Mouse (Mus musculus): Measurements from ENCODE around the gene Cpne6. TPM values are rescaled to one million over a fixed set of nuclear protein-coding genes. Genes with fewer than 3 reads are reported as not detected.

The Cpne6 gene
- total and polyA plus RNA-seq, 3 experiments = 0.25 TPM; not detected in 2

DNA sequence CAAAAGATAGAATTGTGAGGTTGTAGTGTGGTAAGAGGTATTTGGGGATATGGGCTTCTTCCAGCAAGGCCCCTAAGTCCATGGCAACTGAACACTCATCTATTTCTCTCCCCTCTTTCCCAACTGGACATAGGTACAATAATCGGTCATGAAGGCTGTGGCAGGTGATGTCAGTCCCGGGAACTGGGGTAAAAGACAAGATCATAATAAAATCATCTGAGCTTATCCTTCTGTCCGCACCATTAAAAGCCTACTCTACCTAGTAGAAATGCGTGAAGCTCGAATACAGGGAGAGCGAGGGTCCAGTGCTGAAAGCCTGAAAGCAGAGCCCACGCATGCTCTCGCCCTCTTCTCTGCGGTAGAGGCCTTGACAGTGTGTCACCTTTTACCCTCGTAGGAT lies 30.6 kb upstream of the Cpne6 start:
- DNase-seq = peak in 1 of 2 experiments; percentile 5
- TF ChIP-seq CTCF (IDR thresholded peaks at IDR 0.05) (no peak), EP300 (IDR thresholded peaks at IDR 0.05; ENCODE audit: insufficient read depth, low read depth, low read length) (no peak)
- no peaks in the 10 kb centered on the region for H3K79me2 ChIP-seq (replicated peaks; ENCODE audit: control insufficient read depth, insufficient read depth, low read length)
- H3K27me3 ChIP-seq (ENCODE audit: control insufficient read depth, insufficient read depth, low read length) = no peaks in the 10 kb centered on the region
- no peaks in the 10 kb centered on the region for H3K36me3 ChIP-seq (ENCODE audit: control insufficient read depth, insufficient read depth, low read length)
- H3K4me1 ChIP-seq (ENCODE audit: control insufficient read depth, insufficient read depth, low read length) = no peaks in the 10 kb centered on the region; the same call in 1 of the 2 replicates
- intact Hi-C loops (cut with DNase I) = loop anchor here (10.0 kb wide), 1 partner anchor 245 kb away; the partner anchor contains the start of gene Rabggta
- no peak overlapping the region for H3K4me3 ChIP-seq
- 90% methylated on average over 10 of the region's 10 CpGs for WGBS
- H3K9ac ChIP-seq (ENCODE audit: low read depth, low read length) = no peak overlapping the region
- no peak overlapping the region for H3K27ac ChIP-seq

DNA sequence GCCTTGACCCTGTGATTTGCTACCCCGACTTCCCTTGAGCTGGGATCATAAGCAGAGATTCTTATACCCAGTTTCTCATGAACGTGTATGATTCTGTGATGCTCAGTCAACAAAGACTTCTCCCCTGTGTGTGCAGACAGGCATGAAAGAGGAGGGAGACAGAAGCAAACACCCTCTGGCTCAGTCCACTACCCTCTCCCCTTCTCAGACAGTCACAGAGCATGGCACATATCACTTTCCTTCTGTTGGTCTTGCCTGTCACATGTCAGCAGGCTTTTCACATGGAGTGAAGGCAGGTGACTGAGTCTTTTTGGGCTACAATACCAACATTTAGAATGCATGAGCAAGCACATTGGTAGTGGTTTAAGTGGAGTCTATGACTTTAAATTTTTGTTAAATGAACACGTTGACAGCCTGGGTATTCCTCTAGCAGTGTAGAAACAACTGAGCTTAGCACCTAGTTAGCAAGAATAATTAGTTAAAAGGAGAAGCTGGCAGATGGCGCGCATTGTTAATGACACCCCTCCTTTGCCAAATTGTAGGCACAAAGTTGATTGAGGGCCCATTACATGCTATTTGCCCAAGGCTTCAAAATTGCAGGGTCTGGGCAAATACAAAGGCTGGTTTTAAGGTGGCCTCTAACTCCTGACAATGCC lies 25.7 kb upstream of the Cpne6 start:
- no peak overlapping the region for H3K9ac ChIP-seq (ENCODE audit: low read depth, low read length)
- no peaks in the 10 kb centered on the region for H3K79me2 ChIP-seq (replicated peaks; ENCODE audit: control insufficient read depth, insufficient read depth, low read length)
- H3K27me3 ChIP-seq (ENCODE audit: control insufficient read depth, insufficient read depth, low read length) = no peaks in the 10 kb centered on the region
- H3K4me3 ChIP-seq = no peak overlapping the region
- no peak overlapping the region for H3K27ac ChIP-seq
- TF ChIP-seq EP300 (IDR thresholded peaks at IDR 0.05; ENCODE audit: insufficient read depth, low read depth, low read length) (no peak), CTCF (IDR thresholded peaks at IDR 0.05) (no peak), POLR2A (IDR thresholded peaks at IDR 0.05; ENCODE audit: insufficient read depth, low read depth, low read length) (no peak)
- intact Hi-C loops (cut with DNase I) = loop anchor here (10.0 kb wide), 1 partner anchor 240 kb away; the partner anchor contains the start of gene Rabggta
- no peaks in the 10 kb centered on the region; the same call in 1 of the 2 replicates for H3K4me1 ChIP-seq (ENCODE audit: control insufficient read depth, insufficient read depth, low read length)
- H3K36me3 ChIP-seq (ENCODE audit: control insufficient read depth, insufficient read depth, low read length) = no peaks in the 10 kb centered on the region
- DNase-seq = no peak
- 79% methylated on average over 5 of the region's 5 CpGs for WGBS

DNA sequence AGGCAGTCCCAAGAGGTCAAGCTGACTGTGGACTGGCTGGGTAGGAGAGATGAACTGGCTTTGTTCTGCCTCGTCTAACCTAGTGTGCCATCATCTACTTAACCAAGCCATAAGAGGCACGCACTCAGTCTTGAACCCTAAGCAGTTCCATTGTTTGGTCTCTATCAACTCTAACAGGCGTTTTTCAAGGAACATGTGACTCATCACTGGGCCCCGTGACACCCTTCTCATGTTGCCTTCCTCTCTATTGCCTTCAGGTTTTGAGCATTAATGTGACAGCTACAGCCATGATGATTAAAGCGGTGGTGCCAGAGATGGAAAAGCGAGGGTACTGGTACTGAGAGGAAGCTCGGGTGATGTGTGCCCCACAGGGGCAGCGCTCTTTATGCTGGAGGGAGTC lies 23.4 kb upstream of the Cpne6 start:
- intact Hi-C loops (cut with DNase I) = loop anchor here (10.0 kb wide), 1 partner anchor 238 kb away; the partner anchor contains the start of gene Rabggta
- Histone ChIP-seq H3K4me1 (ENCODE audit: control insufficient read depth, insufficient read depth, low read length) (no peaks in the 10 kb centered on the region), H3K4me3 (no peak overlapping the region), H3K79me2 (replicated peaks; ENCODE audit: control insufficient read depth, insufficient read depth, low read length) (no peaks in the 10 kb centered on the region), H3K36me3 (ENCODE audit: control insufficient read depth, insufficient read depth, low read length) (no peaks in the 10 kb centered on the region), H3K27me3 (ENCODE audit: control insufficient read depth, insufficient read depth, low read length) (no peaks in the 10 kb centered on the region), H3K9ac (ENCODE audit: low read depth, low read length) (no peak overlapping the region), H3K27ac (no peak overlapping the region)
- WGBS = 81% methylated on average over 8 of the region's 8 CpGs
- TF ChIP-seq EP300 (IDR thresholded peaks at IDR 0.05; ENCODE audit: insufficient read depth, low read depth, low read length) = no peak
- no peak for TF ChIP-seq POLR2A (IDR thresholded peaks at IDR 0.05; ENCODE audit: insufficient read depth, low read depth, low read length)
- TF ChIP-seq CTCF (IDR thresholded peaks at IDR 0.05) = no peak
- DNase-seq = no peak

DNA sequence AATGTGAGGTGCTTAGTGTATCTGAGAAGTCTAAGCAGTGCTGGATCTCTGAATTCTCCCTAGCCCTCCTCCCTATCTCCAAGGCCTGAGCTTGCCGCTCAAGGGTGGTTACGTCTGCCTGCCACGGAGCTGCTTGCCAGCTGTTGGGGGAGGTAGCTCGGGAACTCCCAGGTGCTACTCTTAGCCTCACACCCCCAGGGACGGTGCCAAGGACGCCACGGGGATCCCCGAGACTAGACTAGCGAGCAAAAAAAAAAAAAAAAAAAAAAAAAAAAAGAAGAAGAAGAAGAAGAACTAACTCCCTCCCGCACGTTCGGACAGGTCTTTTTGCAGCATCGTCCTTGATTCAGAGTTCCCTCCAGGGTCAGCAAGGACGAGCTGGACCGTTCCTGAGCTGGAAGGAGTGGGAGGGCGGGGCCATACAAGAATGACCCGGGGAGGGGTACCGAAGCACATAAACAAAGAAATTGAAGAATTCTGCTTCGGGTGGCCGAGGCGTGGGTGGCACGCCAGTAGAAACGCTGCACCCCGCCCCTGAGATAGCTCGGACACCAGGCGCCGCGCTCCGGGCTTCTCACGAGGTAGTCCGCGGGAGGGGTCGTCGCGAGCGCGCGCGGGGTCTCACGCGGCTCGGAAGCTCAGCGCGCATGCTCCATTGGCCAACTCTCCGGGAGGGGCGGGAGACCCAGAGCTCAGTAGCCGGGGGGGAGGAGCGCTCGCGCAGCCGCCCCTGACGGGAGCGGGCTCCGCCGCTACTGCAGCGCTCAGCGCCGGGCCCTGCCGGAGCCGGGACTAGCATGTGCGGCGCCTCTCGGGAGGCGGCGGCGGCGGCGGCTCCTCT lies 19.7 kb upstream of the Cpne6 start, which contains the start of gene Carmil3:
Gene Carmil3 (plus strand): TSS at position 291 of the 841 bp plus-strand sequence.
- no peaks in the 10 kb centered on the region for H3K4me1 ChIP-seq (ENCODE audit: control insufficient read depth, insufficient read depth, low read length)
- TF ChIP-seq POLR2A (IDR thresholded peaks at IDR 0.05; ENCODE audit: insufficient read depth, low read depth, low read length) (no peak), CTCF (IDR thresholded peaks at IDR 0.05) (0 out of 2 replicates have a peak, but pooled peaks have one; percentile 5), EP300 (IDR thresholded peaks at IDR 0.05; ENCODE audit: insufficient read depth, low read depth, low read length) (no peak)
- no peaks in the 10 kb centered on the region for H3K79me2 ChIP-seq (replicated peaks; ENCODE audit: control insufficient read depth, insufficient read depth, low read length)
- intact Hi-C loops (cut with DNase I) = no loop called here
- H3K27me3 ChIP-seq (ENCODE audit: control insufficient read depth, insufficient read depth, low read length) = no peaks in the 10 kb centered on the region
- H3K9ac ChIP-seq (ENCODE audit: low read depth, low read length) = peak within 1 kb of the TSS; percentile 76
- peak within 1 kb of the TSS; percentile 51; the same call in 1 of the 2 replicates for H3K27ac ChIP-seq
- peak within 1 kb of the TSS; percentile 64 for H3K4me3 ChIP-seq
- H3K36me3 ChIP-seq (ENCODE audit: control insufficient read depth, insufficient read depth, low read length) = no peaks in the 10 kb centered on the region
- DNase-seq = peak; percentile 74 to 80
- WGBS = 1% methylated on average over 68 of the region's 68 CpGs

DNA sequence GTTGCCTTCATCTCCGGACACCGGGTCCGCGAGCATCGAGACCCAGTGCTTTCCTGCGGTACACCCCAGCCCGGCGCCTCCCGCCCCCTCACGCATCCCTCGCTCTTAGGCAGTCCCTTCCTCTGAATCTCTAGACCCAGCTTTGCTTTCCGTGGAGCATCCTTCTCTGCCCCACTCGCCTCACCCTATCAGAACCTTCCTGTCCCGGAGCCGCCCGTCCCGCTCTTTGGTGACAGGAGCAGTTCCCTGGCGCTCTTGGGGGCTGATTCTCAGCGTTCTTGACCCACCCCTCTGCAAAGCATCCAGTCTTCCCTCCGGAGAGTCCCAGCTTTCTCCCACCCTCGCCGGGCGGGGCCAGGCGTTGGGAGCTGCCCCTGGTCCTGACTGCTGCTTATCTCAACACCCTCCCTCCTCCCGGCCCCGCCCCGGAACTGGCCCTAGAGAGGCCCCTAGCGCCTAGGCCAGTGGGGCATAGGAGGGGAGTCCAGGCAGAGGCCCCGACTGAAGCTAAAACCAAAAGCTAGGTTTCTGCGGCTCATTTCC lies 18.9 kb upstream of the Cpne6 start:
- WGBS = under 1% methylated on average over 30 of the region's 30 CpGs
- Histone ChIP-seq H3K4me1 (ENCODE audit: control insufficient read depth, insufficient read depth, low read length) (no peaks in the 10 kb centered on the region), H3K9ac (ENCODE audit: low read depth, low read length) (peak overlapping the region; percentile 76), H3K36me3 (ENCODE audit: control insufficient read depth, insufficient read depth, low read length) (no peaks in the 10 kb centered on the region), H3K27me3 (ENCODE audit: control insufficient read depth, insufficient read depth, low read length) (no peaks in the 10 kb centered on the region), H3K79me2 (replicated peaks; ENCODE audit: control insufficient read depth, insufficient read depth, low read length) (no peaks in the 10 kb centered on the region), H3K4me3 (peak overlapping the region; percentile 64), H3K27ac (peak overlapping the region; percentile 17; the same call in 1 of the 2 replicates)
- TF ChIP-seq POLR2A (IDR thresholded peaks at IDR 0.05; ENCODE audit: insufficient read depth, low read depth, low read length) (no peak), CTCF (IDR thresholded peaks at IDR 0.05) (no peak), EP300 (IDR thresholded peaks at IDR 0.05; ENCODE audit: insufficient read depth, low read depth, low read length) (no peak)
- intact Hi-C loops (cut with DNase I) = no loop called here
- peak; percentile 70 to 75 for DNase-seq
